Mouse (Mus musculus) heart, adult 2 months (tissue): ENCODE measurements around the gene Eps15l1. TPM values are rescaled to one million over a fixed set of nuclear protein-coding genes. Genes with fewer than 3 reads are reported as not detected.

Experiments
- DNase-seq, 2 experiments: peaks; one replicate each; pipeline ENCODE4 v3.0.0; 2021
- H3K27ac ChIP-seq: fragments of 200-600 bp; 2 replicates; pipeline ENCODE4 v1.8.1; 2022
- H3K27me3 ChIP-seq: fragments of 200-500 bp; 2 replicates; pipeline ENCODE4 v1.6.1; 2012; ENCODE audit warnings: mild to moderate bottlenecking, low read length, inconsistent platforms, mixed read lengths; ENCODE audit not compliant: control insufficient read depth, insufficient read depth
- H3K36me3 ChIP-seq: fragments of 200-500 bp; 2 replicates; pipeline ENCODE4 v1.6.1; 2012; ENCODE audit warnings: low read length, inconsistent platforms; ENCODE audit not compliant: control insufficient read depth, insufficient read depth
- H3K4me1 ChIP-seq: fragments of 200-500 bp; 2 replicates; pipeline ENCODE4 v1.6.1; 2011; ENCODE audit warnings: low read length; ENCODE audit not compliant: control insufficient read depth, insufficient read depth
- H3K4me3 ChIP-seq: fragments of 200-600 bp; 2 replicates; pipeline ENCODE4 v1.8.1; 2022
- H3K79me2 ChIP-seq: fragments of 200-500 bp; replicated peaks from 2 replicates; pipeline ENCODE4 v1.6.1; 2012; ENCODE audit warnings: mild to moderate bottlenecking, inconsistent platforms, low read length, moderate library complexity, mixed read lengths; ENCODE audit not compliant: control insufficient read depth, insufficient read depth
- H3K9ac ChIP-seq: fragments of 200-500 bp; 2 replicates; pipeline ENCODE4 v1.6.1; 2012; ENCODE audit warnings: low read depth, mild to moderate bottlenecking, control low read depth, inconsistent platforms, low read length, mixed read lengths
- CTCF ChIP-seq: fragments of 200-600 bp; IDR thresholded peaks from 2 replicates; pipeline ENCODE4 v1.8.1; 2022; ENCODE audit warnings: antibody characterized with exemption, mild to moderate bottlenecking, moderate library complexity
- EP300 ChIP-seq: fragments of 200-500 bp; IDR thresholded peaks from 2 replicates; pipeline ENCODE4 v1.6.1; 2011; ENCODE audit warnings: low read depth, low read length, control low read depth; ENCODE audit not compliant: insufficient read depth
- POLR2A ChIP-seq: fragments of 200-500 bp; IDR thresholded peaks from 2 replicates; pipeline ENCODE4 v1.6.1; 2011; ENCODE audit warnings: mild to moderate bottlenecking, low read depth, low read length, control low read depth; ENCODE audit not compliant: insufficient read depth
- WGBS: fragments of 180-500 bp; shearing (Covaris S2); methylation state at CpG from one replicate; pipeline ENCODE4 v1.1.7; 2018; 5-methylcytosine and 5-hydroxymethylcytosine counted together
- intact Hi-C: fragments of 180-260 bp; cut with DNase I; formaldehyde crosslinking; loops from one replicate; pipeline ENCODE4 v1.15.1; 2025
- long read RNA-seq: library from polyadenylated mRNA; stranded (forward); transcript quantifications from one replicate; pipeline ENCODE4 v2.0.0, GENCODE M21; 2021
- polyA plus RNA-seq: library from polyadenylated mRNA; depleted of rRNA; stranded (reverse); fragments of >200 nt; gene quantifications from 2 replicates; pipeline ENCODE4 v1.2.3, GENCODE M21; 2012; rRNA removed
- total RNA-seq, 2 experiments: library from RNA; stranded (reverse); gene quantifications; 2 replicates each; pipeline ENCODE4 v1.2.3; 2021

Eps15l1 gene
- total RNA-seq (10 to 100 TPM; 36.2 to 39.6 TPM), polyA plus RNA-seq (34.0 and 46.4 TPM in 2 replicates)
- long read RNA-seq, transcript Eps15l1-201 (24 exons, 3,129 nt), result major isoform, 6 of 46 reads
- long read RNA-seq, transcript Eps15l1-205 (16 exons, 3,376 nt), result minor isoform, 5 of 46 reads
- long read RNA-seq, partial matches to known transcripts, result 3 of 46 reads
- long read RNA-seq, other reads (novel, unspliced or antisense), result 32 of 46 reads

DNA sequence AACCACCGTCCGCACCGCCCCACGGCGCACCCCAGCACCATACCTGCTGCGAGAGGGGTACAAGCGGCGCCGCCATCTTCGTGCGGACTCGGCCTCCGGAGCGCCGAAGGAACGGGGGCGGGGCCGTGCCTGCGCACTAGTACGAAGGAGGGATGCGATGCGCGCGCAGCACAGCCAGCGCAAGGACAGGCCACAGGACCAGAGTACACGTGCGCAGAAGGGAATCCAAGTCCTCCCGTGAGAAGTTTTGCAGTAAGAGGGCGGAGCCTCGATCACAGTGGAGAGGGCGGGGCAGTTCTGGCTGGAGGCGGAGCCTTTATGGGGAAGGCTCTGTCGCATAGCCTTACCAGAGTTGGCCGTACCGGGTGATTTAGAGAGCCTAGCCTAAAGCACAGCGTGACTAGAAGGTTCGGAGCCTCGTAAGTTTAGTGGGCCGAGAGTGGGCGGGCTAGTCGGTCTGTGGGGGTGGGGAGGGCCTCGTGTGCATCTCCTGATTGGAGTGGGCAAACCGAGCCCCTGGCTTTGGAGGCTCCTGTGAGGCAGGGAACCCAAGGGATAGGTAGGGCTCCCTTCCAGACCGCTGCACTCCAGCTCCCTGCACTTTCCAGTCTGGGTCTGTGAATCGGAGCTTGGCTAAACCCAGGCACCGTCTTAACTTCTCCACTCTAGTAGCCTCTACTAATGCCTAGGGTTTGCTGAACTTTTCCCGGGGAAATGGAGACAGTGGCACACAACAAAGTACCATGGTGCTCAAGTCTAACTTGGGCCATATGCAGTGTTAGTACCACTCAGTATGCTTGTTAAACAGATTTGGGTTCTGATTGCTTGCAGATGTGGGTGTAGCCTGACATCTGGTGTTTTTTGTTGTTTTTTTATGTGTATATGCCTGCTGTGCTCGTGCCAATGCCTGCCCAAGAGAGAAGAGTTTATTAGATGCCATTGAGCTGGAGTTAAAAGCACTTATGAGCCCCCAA lies at the start of gene Eps15l1:
Eps15l1 (minus strand) TSS at position 99 of the 974 bp plus-strand sequence.
- peaks cover 3% of the 10 kb centered on the region; the same call in 1 of the 2 replicates for H3K36me3 ChIP-seq
- H3K27ac ChIP-seq, result peak within 1 kb of the TSS; percentile 96
- peak within 1 kb of the TSS; percentile 85 for H3K9ac ChIP-seq
- peak; percentile 98 to 100 for DNase-seq
- intact Hi-C loops, result loop anchor here (2.0 to 5.0 kb wide), 3 partner anchors 23 to 126 kb away; partner anchors contain the start of genes Med26 and Slc35e1
- peak within 1 kb of the TSS; percentile 97 for H3K4me3 ChIP-seq
- peaks cover 5% of the 10 kb centered on the region for H3K79me2 ChIP-seq
- 1% methylated on average over 48 of the region's 48 CpGs for WGBS
- H3K27me3 ChIP-seq, result no peaks in the 10 kb centered on the region
- TF ChIP-seq CTCF, result no peak
- peak; percentile 93 for TF ChIP-seq EP300
- TF ChIP-seq POLR2A, result peak; percentile 86
- peaks cover 21% of the 10 kb centered on the region for H3K4me1 ChIP-seq

DNA sequence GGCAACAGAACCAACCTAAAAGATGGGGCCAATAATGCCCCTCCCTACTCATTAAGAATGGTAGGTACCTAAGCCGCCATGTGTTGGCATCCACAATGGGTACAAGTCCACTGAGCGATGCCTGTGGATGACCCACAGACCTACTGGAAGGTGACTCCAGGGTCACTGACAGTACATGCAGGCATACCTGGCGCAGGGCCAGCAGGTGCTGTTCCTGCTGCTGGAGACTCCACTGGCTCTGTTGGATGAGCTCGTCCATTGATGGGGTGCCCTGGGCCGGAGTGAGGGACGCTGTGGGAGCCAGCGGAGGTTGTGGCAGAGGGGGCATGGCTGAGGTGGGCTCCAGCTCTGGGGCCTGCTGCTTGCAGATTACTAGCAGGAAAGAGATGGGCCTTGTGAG lies 49.4 kb upstream of the Eps15l1 start:
- intact Hi-C loops, result loop anchor here (10.0 kb wide), 1 partner anchor 254 kb away; the partner anchor contains the start of gene Sin3b
- H3K4me3 ChIP-seq, result no peak overlapping the region
- TF ChIP-seq CTCF (no peak), EP300 (no peak), POLR2A (no peak)
- 87% methylated on average over 7 of the region's 7 CpGs for WGBS
- H3K79me2 ChIP-seq, result no peaks in the 10 kb centered on the region
- H3K27ac ChIP-seq, result no peak overlapping the region
- peaks cover 3% of the 10 kb centered on the region for H3K4me1 ChIP-seq
- DNase-seq, result no peak
- H3K36me3 ChIP-seq, result peaks cover 4% of the 10 kb centered on the region
- no peaks in the 10 kb centered on the region for H3K27me3 ChIP-seq
- no peak overlapping the region for H3K9ac ChIP-seq

DNA sequence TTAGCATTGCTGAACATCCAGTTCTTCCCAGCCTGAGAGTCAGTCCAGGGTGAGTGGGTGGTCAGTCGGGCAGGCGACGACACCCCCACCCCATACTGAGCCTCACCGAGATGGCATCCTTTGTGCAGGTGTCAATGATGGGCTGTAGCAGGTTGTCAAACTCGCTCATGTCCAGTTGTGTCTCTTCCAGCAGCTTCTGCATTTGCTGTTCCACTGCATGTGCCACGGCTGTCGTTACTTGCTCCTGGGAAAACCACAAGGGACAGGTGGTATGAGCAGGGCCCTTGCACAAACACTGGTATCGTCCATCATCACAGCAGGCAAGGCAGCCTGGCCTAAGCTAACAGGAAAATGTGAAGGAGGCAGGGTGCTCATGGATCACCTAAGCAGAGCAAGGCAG lies 48.7 kb upstream of the Eps15l1 start:
- TF ChIP-seq EP300, result no peak
- no peak for TF ChIP-seq CTCF
- TF ChIP-seq POLR2A, result no peak
- Histone ChIP-seq H3K27me3 (no peaks in the 10 kb centered on the region), H3K36me3 (peaks cover 4% of the 10 kb centered on the region), H3K27ac (no peak overlapping the region), H3K79me2 (no peaks in the 10 kb centered on the region), H3K4me1 (peaks cover 2% of the 10 kb centered on the region; the same call in 1 of the 2 replicates), H3K4me3 (no peak overlapping the region), H3K9ac (no peak overlapping the region)
- WGBS, result 92% methylated on average over 8 of the region's 8 CpGs
- no peak for DNase-seq
- intact Hi-C loops, result loop anchor here (10.0 kb wide), 1 partner anchor 255 kb away; the partner anchor contains the start of gene Sin3b

- 68% methylated on average over 2 of the region's 2 CpGs for WGBS
- TF ChIP-seq EP300 (no peak), CTCF (no peak), POLR2A (no peak)
- Histone ChIP-seq H3K36me3 (peaks cover 4% of the 10 kb centered on the region), H3K27me3 (no peaks in the 10 kb centered on the region), H3K4me3 (no peak overlapping the region), H3K27ac (no peak overlapping the region), H3K79me2 (no peaks in the 10 kb centered on the region), H3K4me1 (peaks cover 2% of the 10 kb centered on the region; the same call in 1 of the 2 replicates), H3K9ac (no peak overlapping the region)
- no peak for DNase-seq
- intact Hi-C loops, result no loop called here
Observed at GRCm38 (mm10) chr8:72469243-72469642, 48.0 kb upstream of the Eps15l1 start.

DNA sequence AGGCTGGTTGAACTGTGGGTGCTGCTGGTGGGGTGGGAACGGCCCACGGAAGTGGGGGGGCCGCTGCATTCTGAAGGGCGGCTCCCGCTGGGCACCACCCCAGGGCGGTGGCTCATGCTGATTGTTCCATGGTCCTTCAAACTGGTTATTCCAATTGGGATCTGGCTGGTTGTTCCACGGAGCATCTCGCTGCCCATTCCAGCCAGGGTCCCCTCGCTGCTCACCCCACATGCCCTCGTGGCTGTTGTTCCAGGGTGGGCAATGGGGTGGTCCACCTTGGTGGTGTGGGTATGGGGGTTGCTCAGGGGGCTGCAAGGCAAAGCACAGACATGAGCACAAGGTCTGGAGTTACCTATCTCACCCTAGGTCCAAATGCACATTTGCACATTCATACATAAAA lies 43.0 kb upstream of the Eps15l1 start:
- DNase-seq, result no peak
- Histone ChIP-seq H3K36me3 (no peaks in the 10 kb centered on the region), H3K9ac (no peak overlapping the region), H3K79me2 (no peaks in the 10 kb centered on the region), H3K4me1 (no peaks in the 10 kb centered on the region), H3K4me3 (no peak overlapping the region), H3K27ac (no peak overlapping the region), H3K27me3 (no peaks in the 10 kb centered on the region)
- intact Hi-C loops, result no loop called here
- 95% methylated on average over 10 of the region's 10 CpGs for WGBS
- TF ChIP-seq EP300 (no peak), POLR2A (no peak), CTCF (no peak)
